50 mouse cellular contexts compared by ENCODE assay signal in genomic region chrX:100556026-100556425, GRCm38 (mm10). TPM values are rescaled to one million over a fixed set of nuclear protein-coding genes. Genes with fewer than 3 reads are reported as not detected.
"Had no signal": no experiment of that assay in that cellular context is flagged by ENCODE, and none has a peak within 500 bp of the region (broad histone marks: within the 10 kb centered on the region; RNA-seq: fewer than 3 reads in every experiment).

No protein-coding gene starts in this region.

- H3K4me1 ChIP-seq: heart, embryonic 10.5 days; heart, embryonic 12.5 days; heart, embryonic 13.5 days; heart, embryonic 15.5 days; hindbrain, embryonic 10.5 days; hindbrain, embryonic 12.5 days; hindbrain, embryonic 13.5 days; hindbrain, embryonic 15.5 days; intestine, embryonic 15.5 days; kidney, embryonic 15.5 days had no signal

- H3K9me3 ChIP-seq: heart, embryonic 10.5 days; heart, embryonic 12.5 days; heart, embryonic 13.5 days; heart, embryonic 15.5 days; hindbrain, embryonic 10.5 days; hindbrain, embryonic 12.5 days; hindbrain, embryonic 13.5 days; hindbrain, embryonic 15.5 days; intestine, embryonic 15.5 days; kidney, embryonic 15.5 days had no signal

- H3K27me3 ChIP-seq: heart, embryonic 12.5 days; heart, embryonic 13.5 days; heart, embryonic 15.5 days; hindbrain, embryonic 12.5 days; hindbrain, embryonic 15.5 days; intestine, embryonic 15.5 days had no signal

- H3K4me3 ChIP-seq: heart, embryonic 10.5 days; heart, embryonic 12.5 days; heart, embryonic 13.5 days; heart, embryonic 15.5 days; hindbrain, embryonic 10.5 days; hindbrain, embryonic 12.5 days; hindbrain, embryonic 13.5 days; hindbrain, embryonic 15.5 days; intestine, embryonic 15.5 days; kidney, embryonic 15.5 days; layer of hippocampus, adult 2 months had no signal

- H3K9ac ChIP-seq: heart, embryonic 12.5 days; heart, embryonic 13.5 days; heart, embryonic 15.5 days; hindbrain, embryonic 12.5 days; hindbrain, embryonic 13.5 days; hindbrain, embryonic 14.5 days; hindbrain, embryonic 15.5 days; intestine, embryonic 15.5 days; kidney, embryonic 15.5 days had no signal

- DNase-seq: heart, postnatal 10 days; heart, postnatal 14 days; heart, postnatal 36 days; heart, postnatal 4 days; kidney, adult 11 months; kidney, adult 18-20 months; kidney, adult 2 months; kidney, adult 8-10 months; kidney, adult 9 months; kidney, postnatal 10 days; kidney, postnatal 14 days; kidney, postnatal 25 days; kidney, postnatal 36 days; kidney, postnatal 4 days; layer of hippocampus, adult 9-11 months; layer of hippocampus, postnatal 36 days had no signal

- H3K36me3 ChIP-seq: heart, embryonic 10.5 days; heart, embryonic 12.5 days; heart, embryonic 13.5 days; heart, embryonic 15.5 days; hindbrain, embryonic 10.5 days; hindbrain, embryonic 12.5 days; hindbrain, embryonic 13.5 days; hindbrain, embryonic 15.5 days; intestine, embryonic 15.5 days; kidney, embryonic 15.5 days had no signal

- H3K27ac ChIP-seq: heart, embryonic 10.5 days; heart, embryonic 13.5 days; heart, embryonic 15.5 days; hindbrain, embryonic 10.5 days; hindbrain, embryonic 12.5 days; hindbrain, embryonic 13.5 days; hindbrain, embryonic 14.5 days; hindbrain, embryonic 15.5 days; hindbrain, postnatal 0 days; intestine, embryonic 15.5 days; kidney, embryonic 15.5 days; kidney, postnatal 0 days; layer of hippocampus, adult 2 months had no signal

- ATAC-seq: hindbrain, embryonic 16.5 days; hindbrain, postnatal 0 days; inflammation-experienced regulatory T-cells, adult 6 months; intestine, embryonic 15.5 days; intestine, embryonic 16.5 days; intestine, postnatal 0 days had no signal

- H3K4me2 ChIP-seq: heart, embryonic 11.5 days; heart, embryonic 12.5 days; heart, embryonic 13.5 days; heart, embryonic 15.5 days; hindbrain, embryonic 12.5 days; hindbrain, embryonic 13.5 days; hindbrain, embryonic 14.5 days; hindbrain, embryonic 15.5 days; intestine, embryonic 15.5 days; kidney, embryonic 15.5 days had no signal

RNA-seq across cellular contexts. Expression of gene Awat1, which starts 16.0 kb away (rescaled TPM):
- total RNA-seq: heart, postnatal 10 days; heart, postnatal 14 days; heart, postnatal 25 days; heart, postnatal 36 days; heart, postnatal 4 days; hematopoietic stem cell, adult 5-6 weeks; hindbrain, postnatal 0 days; layer of hippocampus, adult 18-20 months; layer of hippocampus, adult 2 months; layer of hippocampus, adult 8-10 months; layer of hippocampus, postnatal 10 days; layer of hippocampus, postnatal 14 days; layer of hippocampus, postnatal 25 days; layer of hippocampus, postnatal 36 days had no signal
- polyA plus RNA-seq: heart, embryonic 10.5 days; heart, embryonic 11.5 days; heart, embryonic 12.5 days; heart, embryonic 13.5 days; heart, embryonic 14.5 days; heart, embryonic 15.5 days; heart, embryonic 16.5 days; heart, postnatal 0 days; hindbrain, embryonic 10.5 days; hindbrain, embryonic 11.5 days; hindbrain, embryonic 12.5 days; hindbrain, embryonic 13.5 days; hindbrain, embryonic 14.5 days; hindbrain, embryonic 15.5 days; hindbrain, embryonic 16.5 days; hindbrain, postnatal 0 days; inflammation-experienced regulatory T-cells, adult 6 months; intestine, embryonic 14.5 days; intestine, embryonic 15.5 days; intestine, embryonic 16.5 days; intestine, postnatal 0 days; kidney, adult 2 months; kidney, embryonic 14.5 days; kidney, embryonic 15.5 days; kidney, embryonic 16.5 days; kidney, postnatal 0 days; large intestine, adult 2 months had no signal

RNA-seq across cellular contexts. Expression of gene Dgat2l6, which starts 31.4 kb away (rescaled TPM):
- total RNA-seq: heart, postnatal 10 days; heart, postnatal 14 days; heart, postnatal 25 days; heart, postnatal 36 days; heart, postnatal 4 days; hematopoietic stem cell, adult 5-6 weeks; hindbrain, postnatal 0 days; layer of hippocampus, postnatal 10 days; layer of hippocampus, postnatal 14 days had no signal
- polyA plus RNA-seq: heart, embryonic 10.5 days; heart, embryonic 11.5 days; heart, embryonic 12.5 days; heart, embryonic 13.5 days; heart, embryonic 14.5 days; heart, embryonic 15.5 days; heart, embryonic 16.5 days; heart, postnatal 0 days; hindbrain, embryonic 10.5 days; hindbrain, embryonic 11.5 days; hindbrain, embryonic 12.5 days; hindbrain, embryonic 14.5 days; hindbrain, embryonic 15.5 days; hindbrain, postnatal 0 days; inflammation-experienced regulatory T-cells, adult 6 months; intestine, embryonic 14.5 days; intestine, embryonic 15.5 days; intestine, embryonic 16.5 days; intestine, postnatal 0 days; kidney, adult 2 months; kidney, embryonic 14.5 days; kidney, embryonic 15.5 days; kidney, embryonic 16.5 days; kidney, postnatal 0 days; large intestine, adult 2 months had no signal

RNA-seq across cellular contexts. Expression of gene P2ry4, which starts 38.6 kb away (rescaled TPM):
- total RNA-seq: heart, postnatal 10 days; heart, postnatal 14 days; heart, postnatal 25 days; heart, postnatal 36 days; heart, postnatal 4 days; hematopoietic stem cell, adult 5-6 weeks; layer of hippocampus, adult 2 months had no signal
- polyA plus RNA-seq: heart, embryonic 10.5 days; heart, embryonic 11.5 days; heart, embryonic 12.5 days; heart, embryonic 13.5 days; heart, embryonic 14.5 days; heart, embryonic 15.5 days; heart, postnatal 0 days; hindbrain, embryonic 10.5 days; hindbrain, embryonic 11.5 days; hindbrain, embryonic 12.5 days; hindbrain, embryonic 13.5 days; hindbrain, embryonic 14.5 days; hindbrain, embryonic 15.5 days; hindbrain, embryonic 16.5 days; kidney, adult 2 months; kidney, embryonic 14.5 days; kidney, embryonic 15.5 days; kidney, embryonic 16.5 days; kidney, postnatal 0 days had no signal

RNA-seq across cellular contexts. Expression of gene Arr3, which starts 49.3 kb away (rescaled TPM):
- total RNA-seq: heart, postnatal 10 days; heart, postnatal 14 days; heart, postnatal 25 days; heart, postnatal 36 days; heart, postnatal 4 days; hematopoietic stem cell, adult 5-6 weeks; hindbrain, postnatal 0 days; layer of hippocampus, postnatal 10 days; layer of hippocampus, postnatal 14 days had no signal
- polyA plus RNA-seq: hindbrain, embryonic 10.5 days; hindbrain, embryonic 11.5 days; hindbrain, embryonic 14.5 days; hindbrain, postnatal 0 days; inflammation-experienced regulatory T-cells, adult 6 months; intestine, embryonic 14.5 days; intestine, embryonic 15.5 days; intestine, embryonic 16.5 days; intestine, postnatal 0 days; kidney, adult 2 months; kidney, embryonic 14.5 days; kidney, embryonic 15.5 days; kidney, embryonic 16.5 days; kidney, postnatal 0 days; large intestine, adult 2 months had no signal
